Mouse (Mus musculus) left cerebral cortex, adult 2 months (tissue): ENCODE data around the gene Trub1. TPM values are rescaled to one million over a fixed set of nuclear protein-coding genes. Genes with fewer than 3 reads are reported as not detected.

Experiments used
- DNase-seq, 2 experiments: peaks; one replicate each; pipeline ENCODE4 v3.0.0; 2021 to 2022; ENCODE audit warnings: low spot score in 2 of 2, mixed read lengths in 1 of 2; ENCODE audit errors: extremely low spot score in 1 of 2
- H3K27ac ChIP-seq: fragments of 200-600 bp; 2 replicates; pipeline ENCODE4 v1.8.1; 2022
- H3K4me3 ChIP-seq: fragments of 200-600 bp; 2 replicates; pipeline ENCODE4 v1.8.1; 2022
- CTCF ChIP-seq: fragments of 200-600 bp; IDR thresholded peaks from 2 replicates; pipeline ENCODE4 v1.8.1; 2022; ENCODE audit warnings: antibody characterized with exemption, mild to moderate bottlenecking, moderate library complexity
- intact Hi-C: fragments of 180-260 bp; cut with DNase I; formaldehyde crosslinking; loops from one replicate; pipeline ENCODE4 v1.15.1; 2025
- long read RNA-seq, 2 experiments: library from polyadenylated mRNA; stranded (forward); transcript quantifications; one replicate each; pipeline ENCODE4 v2.0.0; 2021; ENCODE audit warnings: borderline mapping rate in 2 of 2
- total RNA-seq, 2 experiments: library from RNA; stranded (reverse); gene quantifications; 2 replicates each; pipeline ENCODE4 v1.2.3; 2021

The Trub1 gene
- total RNA-seq = 10 to 100 TPM; 14.3 to 18.9 TPM
- long read RNA-seq, experiment 1, transcript Trub1-202 (8 exons, 3,789 nt) = major isoform, 12 of 14 reads
- long read RNA-seq, experiment 1, partial matches to known transcripts = 1 of 14 reads
- long read RNA-seq, experiment 1, other reads (novel, unspliced or antisense) = 0 of 14 reads
- long read RNA-seq, experiment 2, transcript Trub1-202 (8 exons, 3,789 nt) = major isoform, 14 of 17 reads
- long read RNA-seq, experiment 2, partial matches to known transcripts = 1 of 17 reads
- long read RNA-seq, experiment 2, other reads (novel, unspliced or antisense) = 1 of 17 reads

GRCm38 (mm10) chr19:57452492-57453217 lies at the start of gene Trub1:
Gene Trub1, plus strand, starts transcription at chr19:57452912.
- peak within 1 kb of the TSS; percentile 91 for H3K4me3 ChIP-seq
- peak within 1 kb of the TSS; percentile 82 for H3K27ac ChIP-seq
- TF ChIP-seq CTCF = no peak
- DNase-seq = peak; percentile 80 to 81
- intact Hi-C loops = loop anchor here (2.0 to 10.0 kb wide), 3 partner anchors 48 to 298 kb away; partner anchors contain the start of gene Fam160b1

GRCm38 (mm10) chr19:57403700-57404501 lies 48.8 kb upstream of the Trub1 start:
- peak overlapping the region; percentile 24; the same call in 1 of the 2 replicates for H3K4me3 ChIP-seq
- intact Hi-C loops = loop anchor here (1.0 to 2.0 kb wide), 2 partner anchors 49 to 239 kb away; partner anchors contain the start of gene Trub1
- no peak overlapping the region for H3K27ac ChIP-seq
- peak; percentile 57 to 72 for DNase-seq
- peak; percentile 75 for TF ChIP-seq CTCF

- H3K27ac ChIP-seq = no peak overlapping the region
- peak overlapping the region; percentile 24; the same call in 1 of the 2 replicates for H3K4me3 ChIP-seq
- TF ChIP-seq CTCF = no peak
- intact Hi-C loops = loop anchor here (1.0 to 2.0 kb wide), 2 partner anchors 48 to 239 kb away; partner anchors contain the start of gene Trub1
- DNase-seq = no peak
Observed at GRCm38 (mm10) chr19:57404502-57404848, 48.2 kb upstream of the Trub1 start.

GRCm38 (mm10) chr19:57407947-57408346 lies 44.8 kb upstream of the Trub1 start:
- Histone ChIP-seq H3K4me3 (no peak overlapping the region), H3K27ac (no peak overlapping the region)
- DNase-seq = no peak
- TF ChIP-seq CTCF = no peak
- intact Hi-C loops = no loop called here

- Histone ChIP-seq H3K4me3 (no peak overlapping the region), H3K27ac (peak overlapping the region; percentile 28; the same call in 1 of the 2 replicates)
- peak; percentile 36 to 40 for DNase-seq
- no peak for TF ChIP-seq CTCF
- intact Hi-C loops = no loop called here
Observed at GRCm38 (mm10) chr19:57411375-57412196, 41.1 kb upstream of the Trub1 start.

GRCm38 (mm10) chr19:57413170-57413569 lies 39.5 kb upstream of the Trub1 start:
- DNase-seq = no peak
- intact Hi-C loops = no loop called here

GRCm38 (mm10) chr19:57413918-57414317 lies 38.8 kb upstream of the Trub1 start:
- no peak for DNase-seq
- peak; percentile 29 for TF ChIP-seq CTCF
- intact Hi-C loops = no loop called here
- Histone ChIP-seq H3K4me3 (no peak overlapping the region), H3K27ac (no peak overlapping the region)

More at GRCm38 (mm10) chr19:57413170-57413569, 39.5 kb upstream of the Trub1 start:
- Histone ChIP-seq H3K27ac (no peak overlapping the region), H3K4me3 (no peak overlapping the region)
- TF ChIP-seq CTCF = no peak

- no peak for DNase-seq
Observed at GRCm38 (mm10) chr19:57415031-57415807, 37.5 kb upstream of the Trub1 start.

GRCm38 (mm10) chr19:57417800-57418580 lies 34.7 kb upstream of the Trub1 start:
- intact Hi-C loops = no loop called here
- no peak for TF ChIP-seq CTCF
- Histone ChIP-seq H3K4me3 (no peak overlapping the region), H3K27ac (no peak overlapping the region)
- no peak for DNase-seq

More at GRCm38 (mm10) chr19:57415031-57415807, 37.5 kb upstream of the Trub1 start:
- H3K27ac ChIP-seq = no peak overlapping the region
- intact Hi-C loops = no loop called here
- TF ChIP-seq CTCF = no peak
- H3K4me3 ChIP-seq = no peak overlapping the region
